Mouse (Mus musculus) gastrocnemius, adult 2 months (tissue): ENCODE data around the gene Slc23a2. TPM values are rescaled to one million over a fixed set of nuclear protein-coding genes. Genes with fewer than 3 reads are reported as not detected.

Source experiments
- DNase-seq: peaks from one replicate; pipeline ENCODE4 v3.0.0; 2022
- H3K27ac ChIP-seq: fragments of 200-600 bp; 2 replicates; pipeline ENCODE4 v1.8.1; 2022; ENCODE audit warnings: mild to moderate bottlenecking
- H3K4me3 ChIP-seq: fragments of 200-600 bp; 2 replicates; pipeline ENCODE4 v1.8.1; 2022; ENCODE audit warnings: mild to moderate bottlenecking, moderate library complexity
- CTCF ChIP-seq: fragments of 200-600 bp; IDR thresholded peaks from 2 replicates; pipeline ENCODE4 v1.8.1; 2022; ENCODE audit warnings: antibody characterized with exemption, mild to moderate bottlenecking, moderate library complexity
- intact Hi-C: fragments of 180-260 bp; cut with DNase I; formaldehyde crosslinking; loops from one replicate; pipeline ENCODE4 v1.15.1; 2025
- total RNA-seq, 2 experiments: library from RNA; stranded (reverse); gene quantifications; 2 replicates each; pipeline ENCODE4 v1.2.3; 2021

The Slc23a2 gene
- total RNA-seq, 2 experiments from 2014 or later = 7.7 to 10.8 TPM

GRCm38 (mm10) chr2:132049921-132050320, 95.0 kb downstream of the Slc23a2 start:
- no peak for TF ChIP-seq CTCF
- intact Hi-C loops = no loop called here
- no peak for DNase-seq
- Histone ChIP-seq H3K27ac (no peak overlapping the region), H3K4me3 (no peak overlapping the region)

DNA sequence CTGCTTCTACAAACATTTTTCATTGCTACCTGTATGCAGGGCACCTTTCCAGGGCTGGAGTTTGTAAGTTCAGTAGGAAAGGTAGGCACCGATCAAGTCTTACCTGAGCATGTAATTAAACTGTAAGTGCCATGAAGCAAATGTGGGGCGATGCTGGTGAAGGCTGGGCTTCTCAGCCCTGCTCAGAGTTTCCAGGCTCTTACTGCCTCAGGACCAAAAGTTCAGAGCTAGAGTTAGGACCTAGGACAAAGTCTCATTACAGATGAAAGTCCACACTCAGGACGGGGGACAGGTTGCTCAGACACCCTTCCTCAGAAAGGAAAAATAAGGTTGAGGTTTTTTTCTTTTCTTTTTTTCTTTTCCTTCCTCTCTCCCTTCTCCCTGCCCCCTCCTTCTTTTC, 95.4 kb downstream of the Slc23a2 start:
- DNase-seq = no peak
- H3K4me3 ChIP-seq = no peak overlapping the region
- TF ChIP-seq CTCF = no peak
- H3K27ac ChIP-seq = no peak overlapping the region
- intact Hi-C loops = no loop called here

DNA sequence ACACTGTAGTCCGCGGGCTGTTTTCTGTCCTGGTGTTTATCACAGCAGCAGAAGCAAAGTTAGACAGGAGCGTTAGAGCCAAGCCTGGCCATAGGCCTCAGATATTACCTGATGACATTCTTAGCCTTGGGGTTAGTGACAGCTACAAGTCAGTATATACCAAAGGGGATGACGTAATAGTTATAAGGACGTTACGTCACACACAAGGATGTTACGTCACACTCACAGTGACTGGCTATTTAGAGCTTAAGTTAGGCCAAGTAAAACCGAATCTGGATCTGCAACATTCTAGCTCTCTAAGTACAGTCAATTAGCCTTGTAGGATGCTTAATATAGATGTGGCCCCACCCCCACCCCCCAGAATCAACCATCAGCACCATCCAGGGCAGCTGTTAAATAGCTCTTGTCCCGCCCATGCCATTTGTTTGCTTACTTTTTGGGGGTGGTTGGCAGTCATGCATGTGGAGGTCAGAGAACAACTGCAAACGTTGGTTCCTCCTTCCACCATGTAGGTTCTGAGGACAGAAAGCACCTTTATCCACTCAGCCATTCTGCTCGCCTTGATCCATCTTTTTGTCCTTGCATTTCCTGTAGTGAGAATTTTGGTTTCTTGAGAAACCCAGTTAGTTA, 96.7 kb downstream of the Slc23a2 start:
- DNase-seq = no peak
- Histone ChIP-seq H3K27ac (no peak overlapping the region), H3K4me3 (no peak overlapping the region)
- no peak for TF ChIP-seq CTCF
- intact Hi-C loops = no loop called here

GRCm38 (mm10) chr2:132047364-132047763, 97.5 kb downstream of the Slc23a2 start:
- intact Hi-C loops = no loop called here
- DNase-seq = no peak

GRCm38 (mm10) chr2:132046659-132047058, 98.2 kb downstream of the Slc23a2 start:
- no peak overlapping the region for H3K4me3 ChIP-seq
- H3K27ac ChIP-seq = no peak overlapping the region
- DNase-seq = no peak
- intact Hi-C loops = no loop called here
- no peak for TF ChIP-seq CTCF

More at GRCm38 (mm10) chr2:132047364-132047763, 97.5 kb downstream of the Slc23a2 start:
- Histone ChIP-seq H3K4me3 (no peak overlapping the region), H3K27ac (no peak overlapping the region)
- TF ChIP-seq CTCF = no peak

GRCm38 (mm10) chr2:132044320-132045274, 100.3 kb downstream of the Slc23a2 start:
- no peak for TF ChIP-seq CTCF
- no peak for DNase-seq
- intact Hi-C loops = no loop called here
- H3K4me3 ChIP-seq = no peak overlapping the region
- H3K27ac ChIP-seq = no peak overlapping the region

GRCm38 (mm10) chr2:132043101-132043621, 101.7 kb downstream of the Slc23a2 start:
- DNase-seq = peak; percentile 96
- peak overlapping the region; percentile 56 for H3K4me3 ChIP-seq
- intact Hi-C loops = loop anchor here (1.0 kb wide), 2 partner anchors 27 to 37 kb away; no protein-coding TSS in a partner anchor
- H3K27ac ChIP-seq = peak overlapping the region; percentile 79
- no peak for TF ChIP-seq CTCF

DNA sequence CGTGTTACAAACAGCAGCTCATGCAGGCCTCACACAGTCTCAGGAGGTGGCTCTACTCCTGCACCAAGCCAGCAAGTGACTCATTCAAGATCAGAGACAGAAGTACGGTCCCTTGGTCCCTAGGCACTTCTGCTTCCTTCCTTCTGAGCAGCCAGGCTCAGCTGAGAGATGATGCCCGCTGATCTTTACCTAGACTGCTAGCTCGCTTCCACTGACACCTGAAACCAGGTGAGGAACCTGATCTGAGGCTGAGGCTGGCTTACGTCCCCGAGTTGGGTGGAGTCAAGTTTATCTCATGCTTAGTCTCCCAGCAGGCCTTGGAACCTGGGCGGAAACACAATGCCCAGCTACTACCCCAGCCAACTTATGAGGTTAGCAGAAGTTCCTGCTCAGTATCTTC, 105.0 kb downstream of the Slc23a2 start:
- 0 out of 2 replicates have a peak overlapping the region, but pooled peaks have one; percentile 12 for H3K27ac ChIP-seq
- no peak for DNase-seq
- no peak for TF ChIP-seq CTCF
- H3K4me3 ChIP-seq = no peak overlapping the region
- intact Hi-C loops = no loop called here

- Histone ChIP-seq H3K4me3 (no peak overlapping the region), H3K27ac (0 out of 2 replicates have a peak overlapping the region, but pooled peaks have one; percentile 48)
- intact Hi-C loops = loop anchor here (2.0 kb wide), 1 partner anchor 16 kb away; no protein-coding TSS in a partner anchor
- no peak for DNase-seq
- no peak for TF ChIP-seq CTCF
Measured at GRCm38 (mm10) chr2:132036326-132036725, 108.6 kb downstream of the Slc23a2 start.

DNA sequence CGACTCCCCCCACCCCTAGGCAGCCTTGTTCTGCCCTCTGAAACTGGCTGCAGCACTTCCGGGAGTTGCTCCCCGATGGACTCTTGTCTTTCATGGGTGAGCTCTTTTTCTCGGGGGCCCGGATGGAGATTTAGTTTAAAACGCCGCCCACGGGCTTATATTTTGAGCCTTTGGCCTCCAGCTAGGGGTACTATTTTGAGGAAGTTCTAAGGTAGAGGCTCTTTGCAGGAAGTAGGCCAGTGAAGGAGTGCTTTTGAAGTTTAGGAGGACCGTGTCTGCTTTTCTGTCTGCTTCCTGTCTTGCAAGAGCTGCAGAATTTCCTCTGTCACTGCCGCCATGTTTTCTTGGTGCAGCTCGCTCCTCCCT, 109.5 kb downstream of the Slc23a2 start:
- no peak for TF ChIP-seq CTCF
- intact Hi-C loops = no loop called here
- H3K27ac ChIP-seq = peak overlapping the region; percentile 48

GRCm38 (mm10) chr2:132034590-132035469, 110.1 kb downstream of the Slc23a2 start:
- no peak for TF ChIP-seq CTCF
- Histone ChIP-seq H3K4me3 (no peak overlapping the region), H3K27ac (peak overlapping the region; percentile 48)
- intact Hi-C loops = no loop called here
- peak; percentile 38 for DNase-seq

More for the DNA sequence above, 109.5 kb downstream of the Slc23a2 start:
- no peak overlapping the region for H3K4me3 ChIP-seq
- DNase-seq = no peak

GRCm38 (mm10) chr2:132031364-132032095, 113.4 kb downstream of the Slc23a2 start:
- TF ChIP-seq CTCF = no peak
- H3K4me3 ChIP-seq = no peak overlapping the region
- DNase-seq = no peak
- peak overlapping the region; percentile 79 for H3K27ac ChIP-seq
- intact Hi-C loops = no loop called here
